In the genomic region with DNA sequence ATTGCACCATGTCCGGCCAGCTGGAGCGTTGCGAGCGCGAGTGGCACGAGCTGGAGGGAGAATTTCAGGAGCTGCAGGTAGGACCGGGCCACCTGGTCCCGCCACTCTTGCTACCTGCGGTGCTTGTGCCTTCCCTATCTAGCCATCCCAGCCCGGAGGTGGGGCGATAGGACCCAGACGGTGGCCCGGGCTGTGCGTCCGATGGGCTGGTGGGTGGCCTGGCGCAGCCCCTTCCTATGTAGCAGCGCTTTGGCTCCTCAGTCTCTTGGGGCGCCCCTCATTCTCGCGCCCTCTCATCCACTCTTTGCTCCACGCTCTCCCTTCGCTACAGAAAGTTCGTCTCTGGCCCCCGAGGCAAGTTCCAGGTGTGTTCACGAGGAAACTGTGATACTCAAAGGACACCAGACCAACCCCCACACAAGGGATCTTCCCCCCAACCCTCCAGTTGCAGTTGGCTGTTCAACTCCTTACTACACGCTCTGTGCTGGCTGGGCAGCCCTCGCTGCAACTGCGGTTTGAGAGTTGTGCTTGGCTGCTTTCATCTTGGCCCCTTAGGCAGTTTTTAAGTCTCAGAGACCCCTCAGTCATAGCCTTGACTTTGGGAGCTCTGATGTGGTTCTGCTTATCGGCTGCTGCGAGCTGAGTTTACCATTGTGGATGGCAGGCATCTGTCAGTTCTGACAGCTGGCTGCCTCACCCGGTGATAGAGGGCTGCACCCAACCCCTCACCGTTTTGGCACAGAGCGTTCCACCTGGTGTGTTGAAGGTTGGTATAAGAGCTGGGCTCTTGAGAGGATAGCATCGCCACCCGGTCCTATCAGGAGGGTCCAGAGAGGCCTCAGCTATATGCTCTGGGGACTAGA, we compare ENCODE assay signal across 8 mouse cellular contexts. TPM values are rescaled to one million over a fixed set of nuclear protein-coding genes. Genes with fewer than 3 reads are reported as not detected.
A peak's percentile ranks its signal among the peaks of the same experiment; 100 is the strongest.
DNase-seq lines count a peak whose midpoint lies in the region; ATAC-seq and TF ChIP-seq lines count a peak whose summit lies in the region.

No protein-coding gene starts in this region.

- peak overlapping the region; percentile 73 for H3K4me3 ChIP-seq in kidney, embryonic 15.5 days (replicated peaks)
- peak overlapping the region; percentile 74 for H3K4me3 ChIP-seq in erythroblast, embryonic 14.5 days (replicated peaks)
- peak overlapping the region; percentile 77 for H3K4me3 ChIP-seq in limb, embryonic 10.5 days
- peak overlapping the region; percentile 82 for H3K4me3 ChIP-seq in neural tube, embryonic 13.5 days

- intact Hi-C loops in left cerebral cortex, postnatal 10 days (cut with DNase I), result no loop called here

- POLR2A ChIA-PET in Patski (lab: Charles Lee), result interaction anchor here (0.8 to 1.1 kb wide), 2 partner anchors 15 to 80 kb away, joined by 3 to 4 read pairs; no protein-coding TSS in a partner anchor

- peaks cover 37% of the 10 kb centered on the region for H3K4me1 ChIP-seq in kidney, embryonic 15.5 days
- peaks cover 59% of the 10 kb centered on the region for H3K4me1 ChIP-seq in erythroblast, embryonic 14.5 days (ENCODE audit: control insufficient read depth)
- H3K4me1 ChIP-seq in limb, embryonic 10.5 days, result peaks cover 48% of the 10 kb centered on the region
- H3K4me1 ChIP-seq in neural tube, embryonic 13.5 days (replicated peaks), result peaks cover 30% of the 10 kb centered on the region

- H3K4me2 ChIP-seq in kidney, embryonic 15.5 days, result peak overlapping the region; percentile 92
- peak overlapping the region; percentile 95 for H3K4me2 ChIP-seq in neural tube, embryonic 13.5 days

- H3K27me3 ChIP-seq in kidney, embryonic 15.5 days, result no peaks in the 10 kb centered on the region
- no peaks in the 10 kb centered on the region for H3K27me3 ChIP-seq in Patski
- H3K27me3 ChIP-seq in erythroblast, embryonic 14.5 days (ENCODE audit: control insufficient read depth), result no peaks in the 10 kb centered on the region; the same call in 1 of the 2 replicates
- H3K27me3 ChIP-seq in limb, embryonic 10.5 days (ENCODE audit: low read depth, poor library complexity, severe bottlenecking), result no peaks in the 10 kb centered on the region
- H3K27me3 ChIP-seq in neural tube, embryonic 13.5 days, result no peaks in the 10 kb centered on the region

- 2% methylated on average over 35 of the region's 35 CpGs for WGBS in kidney, embryonic 15.5 days
- 3% methylated on average over 35 of the region's 35 CpGs for WGBS in limb, embryonic 10.5 days
- 5% methylated on average over 35 of the region's 35 CpGs for WGBS in neural tube, embryonic 13.5 days

- CTCF ChIA-PET in Patski (lab: Charles Lee), result interaction anchor here (1.3 to 2.4 kb wide), 2 partner anchors 79 to 95 kb away, joined by 3 to 7 read pairs; no protein-coding TSS in a partner anchor

- peak; percentile 86 for ATAC-seq in kidney, embryonic 15.5 days (replicated peaks; ENCODE audit: low FRiP score)
- peak; percentile 55 for ATAC-seq in Patski
- ATAC-seq in neural tube, embryonic 13.5 days (ENCODE audit: low read depth), result peak; percentile 93

- H3K9me3 ChIP-seq in kidney, embryonic 15.5 days (replicated peaks), result no peaks in the 10 kb centered on the region
- peaks cover 10% of the 10 kb centered on the region for H3K9me3 ChIP-seq in erythroblast, embryonic 14.5 days (ENCODE audit: control insufficient read depth, low read length)
- no peaks in the 10 kb centered on the region for H3K9me3 ChIP-seq in limb, embryonic 10.5 days (replicated peaks)
- no peaks in the 10 kb centered on the region for H3K9me3 ChIP-seq in neural tube, embryonic 13.5 days

- DNase-seq in kidney, adult 8-10 months, result no peak
- no peak for DNase-seq in Patski (ENCODE audit: low read depth, low spot score)
- DNase-seq in limb, embryonic 10.5 days (ENCODE audit: low spot score), result no peak
- DNase-seq in urinary bladder, postnatal 14 days (ENCODE audit: low spot score), result no peak
- no peak for DNase-seq in left cerebral cortex, postnatal 10 days (ENCODE audit: extremely low spot score in 1 of 2, low spot score in 2 of 2)

- peak overlapping the region; percentile 63 for H3K9ac ChIP-seq in kidney, embryonic 15.5 days
- H3K9ac ChIP-seq in neural tube, embryonic 13.5 days, result peak overlapping the region; percentile 80

- no peak for TF ChIP-seq CTCF in Patski (IDR thresholded peaks at IDR 0.05)

- H3K27ac ChIP-seq in kidney, embryonic 15.5 days, result peak overlapping the region; percentile 82
- H3K27ac ChIP-seq in limb, embryonic 10.5 days, result peak overlapping the region; percentile 82
- H3K27ac ChIP-seq in neural tube, embryonic 13.5 days (replicated peaks), result peak overlapping the region; percentile 74

- in situ Hi-C loops in Patski (cut with MboI; ENCODE audit: low pct_unique_long_range_greater_than_20kb), result no loop called here

- no peaks in the 10 kb centered on the region for H3K36me3 ChIP-seq in kidney, embryonic 15.5 days
- peaks cover 44% of the 10 kb centered on the region for H3K36me3 ChIP-seq in erythroblast, embryonic 14.5 days (ENCODE audit: control insufficient read depth)
- no peaks in the 10 kb centered on the region for H3K36me3 ChIP-seq in limb, embryonic 10.5 days
- H3K36me3 ChIP-seq in neural tube, embryonic 13.5 days, result no peaks in the 10 kb centered on the region

RNA-seq across cellular contexts. Expression of a gene that starts 8.4 kb away (rescaled TPM):
- 15.3 and 19.2 TPM in 2 replicates for polyA plus RNA-seq in kidney, embryonic 15.5 days (2015; fragmentation: Nextera tagmentation; extraction: Ambion mirVana)
- 8.1 TPM for polyA plus RNA-seq in Patski (2021)
- polyA plus RNA-seq in erythroblast, embryonic 14.5 days (2012), result 9.4 and 10.1 TPM in 2 replicates
- polyA plus RNA-seq in limb, embryonic 10.5 days (2016; fragmentation: Nextera tagmentation; extraction: Ambion mirVana), result 9.7 and 12.4 TPM in 2 replicates
- polyA plus RNA-seq in neural tube, embryonic 13.5 days (2015; fragmentation: Nextera tagmentation; extraction: Ambion mirVana), result 18.2 and 20.5 TPM in 2 replicates
- 10 to 100 TPM; 19.5 to 23.2 TPM for total RNA-seq in left cerebral cortex, postnatal 10 days (2021)

RNA-seq across cellular contexts. Expression of a gene that starts 29.8 kb away (rescaled TPM):
- 0.26 TPM in 1 of 2 replicates, not detected in the other for polyA plus RNA-seq in kidney, embryonic 15.5 days (2015; fragmentation: Nextera tagmentation; extraction: Ambion mirVana)
- polyA plus RNA-seq in Patski (2021), result 0.32 TPM
- not detected in 2 replicates for polyA plus RNA-seq in erythroblast, embryonic 14.5 days (2012)
- not detected in 2 replicates for polyA plus RNA-seq in limb, embryonic 10.5 days (2016; fragmentation: Nextera tagmentation; extraction: Ambion mirVana)
- 0.67 and 1.0 TPM in 2 replicates for polyA plus RNA-seq in neural tube, embryonic 13.5 days (2015; fragmentation: Nextera tagmentation; extraction: Ambion mirVana)
- total RNA-seq in left cerebral cortex, postnatal 10 days (2021), result not detected

RNA-seq across cellular contexts. Expression of a gene that starts 55.8 kb away (rescaled TPM):
- 3.0 and 3.6 TPM in 2 replicates for polyA plus RNA-seq in kidney, embryonic 15.5 days (2015; fragmentation: Nextera tagmentation; extraction: Ambion mirVana)
- 0.33 TPM for polyA plus RNA-seq in Patski (2021)
- 0.38 and 0.52 TPM in 2 replicates for polyA plus RNA-seq in erythroblast, embryonic 14.5 days (2012)
- polyA plus RNA-seq in limb, embryonic 10.5 days (2016; fragmentation: Nextera tagmentation; extraction: Ambion mirVana), result 1.8 and 2.0 TPM in 2 replicates
- polyA plus RNA-seq in neural tube, embryonic 13.5 days (2015; fragmentation: Nextera tagmentation; extraction: Ambion mirVana), result 4.2 and 4.4 TPM in 2 replicates
- total RNA-seq in left cerebral cortex, postnatal 10 days (2021), result 10 to 100 TPM; 56.0 to 56.7 TPM
